8 mouse cellular contexts compared by ENCODE assay signal in the genomic region with DNA sequence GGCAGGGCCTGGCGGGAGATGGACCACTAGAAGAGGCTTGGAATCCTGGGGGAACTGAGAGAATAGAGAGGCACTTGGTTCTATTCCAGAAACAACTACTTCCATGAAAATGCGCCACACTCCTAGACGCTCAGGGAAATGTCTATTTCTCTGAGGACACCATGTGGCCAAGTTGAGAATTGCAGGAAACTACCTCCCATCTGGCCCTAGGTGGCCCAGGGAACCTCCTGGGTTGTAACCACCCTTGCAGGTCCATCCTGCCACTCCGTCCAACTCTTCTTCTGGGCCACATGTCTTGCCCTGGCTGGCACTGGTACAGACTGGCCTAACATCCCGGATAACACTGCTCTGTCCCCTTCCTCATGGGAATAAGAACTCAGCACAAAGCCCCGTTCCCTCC. TPM values are rescaled to one million over a fixed set of nuclear protein-coding genes. Genes with fewer than 3 reads are reported as not detected.
DNase-seq lines count a peak whose midpoint lies in the region; TF ChIP-seq lines count a peak whose summit lies in the region.
"Had no signal": no experiment of that assay in that cellular context is flagged by ENCODE, and none has a peak within 500 bp of the region (broad histone marks: within the 10 kb centered on the region; RNA-seq: fewer than 3 reads in every experiment).

No protein-coding gene starts in this region.

- peak; percentile 84 for DNase-seq in ZHBTc4 (ENCODE audit: low read depth, low spot score)
- peak; percentile 46 to 61 for DNase-seq in cerebellum, adult 2 months
- DNase-seq in frontal cortex, adult 2 months (ENCODE audit: extremely low spot score in 1 of 2, low spot score in 1 of 2), result peak; percentile 31 to 89
- peak; percentile 77 for DNase-seq in induced T-regulatory cell, adult 2 months (ENCODE audit: low read depth)
- DNase-seq in left cerebral cortex, adult 2 months (ENCODE audit: extremely low spot score in 1 of 2, low spot score in 2 of 2), result peak; percentile 54 to 74
- DNase-seq in mesoderm, embryonic 11.5 days (ENCODE audit: low read depth, low spot score), result peak; percentile 78
- peak; percentile 40 for DNase-seq in right cerebral cortex, postnatal 25 days

- intact Hi-C loops in left cerebral cortex, adult 2 months (cut with DNase I), result loop anchor here (5.0 kb wide), 1 partner anchor 174 kb away; no protein-coding TSS in a partner anchor

- H3K4me1 ChIP-seq in cerebellum, adult 2 months (ENCODE audit: control insufficient read depth, insufficient read depth, low read length), result no peaks in the 10 kb centered on the region

- TF ChIP-seq CTCF in cerebellum, adult 2 months (IDR thresholded peaks at IDR 0.05; ENCODE audit: borderline replicate concordance, insufficient read depth, low read depth, low read length), result peak; percentile 73
- peak; percentile 91 for TF ChIP-seq CTCF in left cerebral cortex, adult 2 months (IDR thresholded peaks at IDR 0.05)

- no peaks in the 10 kb centered on the region for H3K27me3 ChIP-seq in cerebellum, adult 2 months (ENCODE audit: control insufficient read depth, insufficient read depth, low read length)

- WGBS in cerebellum, adult 2 months, result 18% methylated on average over 6 of the region's 6 CpGs

- TF ChIP-seq POLR2A in cerebellum, adult 2 months (IDR thresholded peaks at IDR 0.05; ENCODE audit: borderline replicate concordance, insufficient read depth, low read length), result no peak

- H3K27ac ChIP-seq in cerebellum, adult 2 months (ENCODE audit: insufficient read depth, low read length), result no peak overlapping the region
- no peak overlapping the region for H3K27ac ChIP-seq in left cerebral cortex, adult 2 months
- H3K27ac ChIP-seq: macrophage had no signal

- H3K4me3 ChIP-seq in cerebellum, adult 2 months (replicated peaks; ENCODE audit: insufficient read depth, low read depth, low read length), result no peak overlapping the region
- H3K4me3 ChIP-seq in left cerebral cortex, adult 2 months, result no peak overlapping the region

RNA-seq across cellular contexts. Expression of a gene that starts 7.3 kb away (rescaled TPM):
- polyA plus RNA-seq in cerebellum, adult 2 months (2012; rRNA removed), result not detected in 2 replicates
- 0.16 and 0.19 TPM in 2 replicates for polyA plus RNA-seq in frontal cortex, adult 2 months (2012; rRNA removed)
- under 1 TPM in 1 of 2 experiments, not detected in 1; 0.27 TPM for total RNA-seq in left cerebral cortex, adult 2 months (2021)
- polyA plus RNA-seq: macrophage had no signal

RNA-seq across cellular contexts. Expression of a gene that starts 24.2 kb away (rescaled TPM):
- polyA plus RNA-seq in cerebellum, adult 2 months (2012; rRNA removed), result 0.15 and 0.17 TPM in 2 replicates
- 0.78 and 0.88 TPM in 2 replicates for polyA plus RNA-seq in frontal cortex, adult 2 months (2012; rRNA removed)
- 1 to 10 TPM in 1 of 2 experiments, under 1 TPM in 1; 0.87 to 1.8 TPM for total RNA-seq in left cerebral cortex, adult 2 months (2021)
- polyA plus RNA-seq: macrophage had no signal

RNA-seq across cellular contexts. Expression of a gene that starts 43.3 kb away (rescaled TPM):
- 0.23 and 0.27 TPM in 2 replicates for polyA plus RNA-seq in cerebellum, adult 2 months (2012; rRNA removed)
- polyA plus RNA-seq in frontal cortex, adult 2 months (2012; rRNA removed), result 0.10 and 0.34 TPM in 2 replicates
- under 1 TPM in 1 of 2 experiments, not detected in 1; 0.35 TPM for total RNA-seq in left cerebral cortex, adult 2 months (2021)

RNA-seq across cellular contexts. Expression of a gene that starts 43.4 kb away (rescaled TPM):
- polyA plus RNA-seq in cerebellum, adult 2 months (2012; rRNA removed), result 9.1 and 10.5 TPM in 2 replicates
- 19.1 and 19.2 TPM in 2 replicates for polyA plus RNA-seq in frontal cortex, adult 2 months (2012; rRNA removed)
- total RNA-seq in left cerebral cortex, adult 2 months (2021), result 10 to 100 TPM; 10.1 to 11.5 TPM

RNA-seq across cellular contexts. Expression of a gene that starts 53.6 kb away (rescaled TPM):
- polyA plus RNA-seq in cerebellum, adult 2 months (2012; rRNA removed), result 0.10 and 0.36 TPM in 2 replicates
- 0.14 and 0.25 TPM in 2 replicates for polyA plus RNA-seq in frontal cortex, adult 2 months (2012; rRNA removed)
- not detected for total RNA-seq in left cerebral cortex, adult 2 months (2021)
- polyA plus RNA-seq: macrophage had no signal
